Mouse (Mus musculus) spleen, postnatal 36 days (tissue): ENCODE data around the gene Tspo.
A peak's percentile ranks its signal among the peaks of the same experiment; 100 is the strongest.

Source experiments
- DNase-seq, 2 experiments: peaks; one replicate each; pipeline ENCODE4 v3.0.0; 2022; ENCODE audit warnings: low spot score in 2 of 2, mixed read lengths in 1 of 2

Gene Tspo

GRCm38 (mm10) chr15:83541647-83542287 lies 21.6 kb upstream of the Tspo start:
- no peak for DNase-seq

- no peak for DNase-seq
These were observed 17.4 kb upstream of the Tspo start for GRCm38 (mm10) chr15:83546029-83546428.

GRCm38 (mm10) chr15:83547144-83547543 lies 16.2 kb upstream of the Tspo start:
- DNase-seq, result no peak

DNA sequence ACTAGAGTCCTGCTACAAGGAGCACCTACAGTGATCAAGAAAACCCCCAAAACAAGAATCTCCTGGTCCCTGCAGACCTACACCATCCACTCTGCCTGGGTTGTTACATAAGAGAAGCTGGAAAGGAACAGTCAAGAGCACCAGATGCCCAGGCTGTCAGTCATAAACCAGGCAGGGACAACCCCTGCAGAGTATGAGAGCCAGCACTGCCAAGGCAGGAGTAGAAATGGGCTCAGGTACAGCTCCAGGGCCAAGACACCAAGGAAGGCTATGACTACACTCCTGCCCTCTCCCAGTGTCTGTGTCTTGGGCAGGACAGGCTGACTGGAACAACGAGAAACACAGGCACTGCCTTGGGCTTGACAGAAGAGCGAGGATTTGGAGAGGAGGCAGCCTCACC lies 13.3 kb upstream of the Tspo start:
- DNase-seq, result no peak

DNA sequence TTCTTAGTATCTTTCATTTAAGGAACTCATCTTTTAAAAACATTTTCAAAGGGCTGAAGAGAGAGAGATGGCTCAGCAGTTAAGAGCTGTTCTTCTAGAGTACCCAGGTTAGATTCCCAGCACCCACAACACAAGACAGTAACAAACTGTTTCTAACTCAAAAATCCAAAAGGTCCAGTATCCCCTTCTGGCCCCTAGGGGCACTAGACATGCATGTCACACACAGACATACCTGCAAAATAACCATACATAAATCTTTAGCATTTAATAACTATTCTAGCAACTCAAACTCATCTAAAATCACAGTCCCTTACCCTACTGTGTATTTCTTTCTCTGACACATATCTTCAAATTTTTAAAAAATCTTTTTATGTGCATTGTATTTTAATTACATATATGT lies 9.6 kb upstream of the Tspo start:
- DNase-seq, result no peak

GRCm38 (mm10) chr15:83555161-83555974 lies 8.0 kb upstream of the Tspo start:
- peak; percentile 85 to 91 for DNase-seq

DNA sequence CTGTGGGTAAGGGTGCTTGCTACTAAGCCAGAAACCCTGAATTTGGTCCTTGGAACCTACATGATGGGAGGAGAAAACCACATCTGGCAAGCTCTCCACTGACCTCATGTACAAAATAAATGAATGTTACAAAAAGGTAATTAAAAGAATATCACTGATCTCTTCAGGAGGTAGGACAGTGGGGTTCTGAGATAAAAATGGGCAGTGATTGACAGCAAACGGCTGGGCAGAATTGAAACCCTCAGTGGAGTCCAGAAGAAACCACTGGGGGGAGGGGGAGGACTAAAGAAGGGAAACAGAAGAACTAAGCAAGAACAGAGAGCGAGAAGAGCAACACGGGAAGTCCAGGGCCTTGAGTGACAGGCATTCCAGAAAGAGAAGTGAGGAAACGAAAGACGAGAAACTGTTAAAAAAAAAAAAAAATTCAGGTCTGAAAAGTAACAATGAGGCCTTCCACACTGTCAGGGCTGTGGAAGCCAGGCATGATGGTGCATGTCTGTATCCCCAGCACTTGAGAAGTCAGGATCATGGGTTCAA lies 2.4 kb upstream of the Tspo start:
- DNase-seq, result peak in 1 of 2 experiments; percentile 18

DNA sequence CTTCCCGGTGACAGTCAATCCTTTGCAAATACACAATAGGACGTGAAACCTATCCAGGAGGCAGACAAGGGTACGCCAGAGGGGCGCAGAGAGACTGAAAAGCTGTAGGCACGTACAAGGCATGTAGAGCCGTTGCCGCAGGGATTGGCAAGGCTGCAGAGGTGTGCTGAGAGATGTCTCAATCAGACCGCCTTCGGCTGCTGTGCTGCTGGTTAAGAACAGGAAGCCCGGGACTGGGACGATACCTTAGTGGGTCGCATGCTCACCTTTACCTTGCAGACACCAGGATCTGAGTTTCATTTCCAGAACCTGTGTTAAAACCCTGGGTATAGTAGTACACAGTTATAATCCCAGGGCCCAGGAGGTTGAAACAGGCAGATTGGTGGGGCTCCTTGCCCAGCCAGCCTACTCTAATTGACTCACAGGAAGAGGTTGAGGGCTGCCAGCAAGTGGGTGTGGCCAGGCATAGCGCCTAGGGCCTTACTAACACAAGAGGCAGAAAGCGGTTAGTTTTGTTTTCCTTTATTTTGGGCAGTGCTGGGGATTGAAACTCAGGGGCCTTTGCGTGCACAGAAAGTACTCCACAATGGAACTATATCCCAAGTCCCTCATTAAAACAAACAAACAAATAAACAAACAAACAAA lies 644 bp upstream of the Tspo start:
- DNase-seq, result peak; percentile 85 to 90

- DNase-seq, result peak; percentile 53 to 65
These were observed 662 bp downstream of the Tspo start for GRCm38 (mm10) chr15:83563857-83564651.

GRCm38 (mm10) chr15:83565434-83565833 lies 2.0 kb downstream of the Tspo start:
- DNase-seq, result peak; percentile 38 to 61

GRCm38 (mm10) chr15:83566006-83566405 lies 2.6 kb downstream of the Tspo start:
- no peak for DNase-seq

DNA sequence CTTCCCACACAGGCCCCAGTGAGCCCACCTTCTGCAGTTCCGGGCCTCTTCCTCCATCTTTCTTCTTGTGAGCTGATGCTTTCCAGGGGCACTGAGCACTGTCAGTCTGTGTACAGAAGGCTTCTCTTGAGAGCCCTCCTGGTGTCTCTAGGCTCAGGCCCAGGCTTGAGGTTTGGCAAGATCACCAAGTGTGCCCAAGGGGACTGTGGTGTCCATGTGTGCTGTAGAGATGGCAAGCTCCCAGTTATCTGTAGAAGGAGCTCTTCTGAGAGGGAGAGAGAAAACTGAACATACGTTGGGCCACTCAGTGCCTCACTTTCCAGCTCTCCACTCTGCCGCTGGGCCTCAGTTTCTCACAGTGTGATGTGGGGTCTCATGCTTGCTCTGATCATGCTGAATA lies 4.3 kb downstream of the Tspo start:
- DNase-seq, result no peak

- DNase-seq, result no peak
These were observed 5.2 kb downstream of the Tspo start for GRCm38 (mm10) chr15:83568544-83568943.

DNA sequence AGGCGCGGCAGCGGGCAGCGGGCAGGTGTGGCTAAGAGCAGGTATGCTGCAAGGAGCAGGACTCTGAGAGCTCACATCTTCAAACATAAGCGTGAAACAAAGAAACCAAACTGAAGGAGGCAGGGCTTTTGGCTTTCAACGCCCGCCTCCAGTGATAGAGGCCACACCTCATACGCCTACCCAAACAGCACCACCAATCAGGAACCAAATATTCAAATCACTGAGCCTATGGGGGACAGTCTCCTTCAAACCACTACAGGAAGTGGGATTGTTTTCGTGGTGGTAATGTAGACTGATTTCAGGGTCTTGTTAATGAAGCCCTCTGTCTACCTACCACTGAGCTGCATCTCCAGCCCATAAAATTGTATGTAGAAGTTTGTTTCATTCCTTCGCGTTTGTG lies 6.3 kb downstream of the Tspo start:
- DNase-seq, result no peak

- no peak for DNase-seq
These were observed 7.2 kb downstream of the Tspo start for GRCm38 (mm10) chr15:83570641-83571040.

DNA sequence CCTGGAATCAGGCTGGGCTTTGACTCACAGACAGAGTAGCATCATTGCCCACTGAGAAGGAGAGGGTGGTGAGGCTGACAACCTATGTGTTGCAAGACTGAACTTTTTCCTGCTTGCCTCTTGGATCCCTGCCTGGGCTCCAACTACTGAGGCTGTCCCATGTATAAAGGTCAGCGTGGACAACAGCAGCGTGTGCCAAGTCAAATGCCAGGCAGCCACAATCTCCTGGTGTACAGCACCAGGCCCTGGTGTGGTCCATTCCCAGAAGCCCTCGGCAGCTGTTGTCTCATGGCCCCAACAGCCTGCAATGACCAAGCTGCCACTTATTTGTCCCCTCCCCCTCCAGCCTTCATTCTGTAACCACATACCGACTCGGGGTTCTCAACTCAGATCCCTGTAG lies 8.2 kb downstream of the Tspo start:
- no peak for DNase-seq

DNA sequence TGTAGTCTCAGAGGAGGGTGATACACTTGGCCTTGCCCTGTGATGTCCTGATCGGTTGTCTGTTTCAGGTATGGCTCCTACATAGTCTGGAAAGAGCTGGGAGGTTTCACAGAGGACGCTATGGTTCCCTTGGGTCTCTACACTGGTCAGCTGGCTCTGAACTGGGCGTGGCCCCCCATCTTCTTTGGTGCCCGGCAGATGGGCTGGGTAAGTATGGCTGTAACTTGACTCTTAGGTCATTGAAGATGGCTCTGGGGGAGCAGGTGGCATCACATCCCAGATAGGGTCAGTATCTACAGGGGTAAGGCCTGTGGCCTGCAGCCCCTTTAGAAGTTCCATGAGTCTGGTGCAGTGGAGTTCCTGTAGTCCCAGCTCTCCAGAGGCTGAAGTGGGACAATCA lies 8.7 kb downstream of the Tspo start:
- no peak for DNase-seq

DNA sequence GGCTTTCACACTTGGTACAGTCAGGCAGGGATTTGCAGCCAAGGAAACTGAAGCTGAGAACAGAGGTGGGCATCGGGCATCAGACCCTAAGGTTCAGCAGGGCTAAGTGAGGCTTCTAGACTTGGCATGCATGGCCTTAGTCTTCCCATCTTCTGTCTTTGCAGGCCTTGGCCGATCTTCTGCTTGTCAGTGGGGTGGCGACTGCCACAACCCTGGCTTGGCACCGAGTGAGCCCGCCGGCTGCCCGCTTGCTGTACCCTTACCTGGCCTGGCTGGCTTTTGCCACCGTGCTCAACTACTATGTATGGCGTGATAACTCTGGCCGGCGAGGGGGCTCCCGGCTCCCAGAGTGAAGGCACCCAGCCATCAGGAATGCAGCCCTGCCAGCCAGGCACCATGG lies 10.2 kb downstream of the Tspo start:
- DNase-seq, result no peak

GRCm38 (mm10) chr15:83574731-83575351 lies 11.4 kb downstream of the Tspo start:
- no peak for DNase-seq

GRCm38 (mm10) chr15:83575543-83575942 lies 12.2 kb downstream of the Tspo start:
- DNase-seq, result no peak

- DNase-seq, result no peak
These were observed 13.3 kb downstream of the Tspo start for GRCm38 (mm10) chr15:83576651-83577050.
